Mouse (Mus musculus) kidney, adult 2 months (tissue): ENCODE measurements at regions not wholly inside any gene's neighbourhood (a gene's known extent, or its start where the extent isn't known, plus 50 kb on each side); places are given as distances from the start of the nearest gene placed in this dataset.

Experiments used
- DNase-seq: peaks from one replicate; pipeline ENCODE4 v3.0.0; 2021
- H3K27ac ChIP-seq: fragments of 200-500 bp; 2 replicates; pipeline ENCODE4 v1.5.1; 2012; ENCODE audit warnings: low read depth, low read length, control low read depth, inconsistent platforms; ENCODE audit not compliant: insufficient read depth
- H3K27me3 ChIP-seq: fragments of 200-500 bp; replicated peaks from 2 replicates; pipeline ENCODE4 v1.6.1; 2012; ENCODE audit warnings: mild to moderate bottlenecking, moderate library complexity, low read length, inconsistent platforms; ENCODE audit not compliant: control insufficient read depth, insufficient read depth
- H3K36me3 ChIP-seq: fragments of 200-500 bp; 2 replicates; pipeline ENCODE4 v1.6.1; 2012; ENCODE audit warnings: mild to moderate bottlenecking, moderate library complexity, low read length, inconsistent platforms; ENCODE audit not compliant: control insufficient read depth, insufficient read depth
- H3K4me1 ChIP-seq: fragments of 200-500 bp; 2 replicates; pipeline ENCODE4 v1.6.1; 2011; ENCODE audit warnings: low read length; ENCODE audit not compliant: control insufficient read depth, insufficient read depth
- H3K4me3 ChIP-seq: fragments of 200-500 bp; 2 replicates; pipeline ENCODE4 v1.5.1; 2011; ENCODE audit warnings: mild to moderate bottlenecking, low read depth, low read length, control low read depth; ENCODE audit not compliant: insufficient read depth
- CTCF ChIP-seq: fragments of 200-500 bp; conservative IDR thresholded peaks from 2 replicates; pipeline ENCODE4 v1.5.1; 2011; ENCODE audit warnings: low read depth, mild to moderate bottlenecking, control low read depth, low read length, moderate library complexity, mixed read lengths; ENCODE audit not compliant: insufficient read depth, insufficient read length
- POLR2A ChIP-seq: fragments of 200-500 bp; IDR thresholded peaks from one replicate; pipeline ENCODE4 v1.6.1; 2011; ENCODE audit warnings: low read depth, low read length, control low read depth
- WGBS: fragments of 180-500 bp; shearing (Covaris S2); methylation state at CpG from one replicate; pipeline ENCODE4 v1.1.7; 2018; 5-methylcytosine and 5-hydroxymethylcytosine counted together

GRCm38 (mm10) chr19:27498278-27498677, 68.7 kb upstream of the Pum3 start:
- DNase-seq: no peak
- WGBS: 53% methylated on average over 4 of the region's 4 CpGs
- H3K36me3 ChIP-seq: no peaks in the 10 kb centered on the region
- no peak overlapping the region for H3K4me3 ChIP-seq
- H3K4me1 ChIP-seq: no peaks in the 10 kb centered on the region; the same call in 1 of the 2 replicates
- H3K27me3 ChIP-seq: no peaks in the 10 kb centered on the region
- no peak overlapping the region for H3K27ac ChIP-seq
- TF ChIP-seq POLR2A: no peak
- no peak for TF ChIP-seq CTCF

GRCm38 (mm10) chr19:27492468-27492867, 62.8 kb upstream of the Pum3 start:
- DNase-seq: peak; percentile 73
- Histone ChIP-seq H3K36me3 (no peaks in the 10 kb centered on the region), H3K4me3 (no peak overlapping the region), H3K27ac (no peak overlapping the region), H3K4me1 (no peaks in the 10 kb centered on the region), H3K27me3 (no peaks in the 10 kb centered on the region; the same call in 1 of the 2 replicates)
- no peak for TF ChIP-seq CTCF
- no peak for TF ChIP-seq POLR2A
- 77% methylated on average over 8 of the region's 8 CpGs for WGBS

- no peak overlapping the region for H3K27ac ChIP-seq
- WGBS: 75% methylated on average over 5 of the region's 5 CpGs
- TF ChIP-seq CTCF: no peak
- no peak for TF ChIP-seq POLR2A
- DNase-seq: peak; percentile 20
- no peaks in the 10 kb centered on the region for H3K4me1 ChIP-seq
- no peak overlapping the region for H3K4me3 ChIP-seq
- H3K27me3 ChIP-seq: no peaks in the 10 kb centered on the region; the same call in 1 of the 2 replicates
- H3K36me3 ChIP-seq: no peaks in the 10 kb centered on the region
Observed at GRCm38 (mm10) chr19:27491873-27492272, 62.2 kb upstream of the Pum3 start.

- H3K4me3 ChIP-seq: no peak overlapping the region
- DNase-seq: no peak
- H3K4me1 ChIP-seq: no peaks in the 10 kb centered on the region
- no peaks in the 10 kb centered on the region for H3K36me3 ChIP-seq
- H3K27me3 ChIP-seq: no peaks in the 10 kb centered on the region; the same call in 1 of the 2 replicates
- H3K27ac ChIP-seq: no peak overlapping the region
- TF ChIP-seq POLR2A (no peak), CTCF (no peak)
- 87% methylated on average over 4 of the region's 4 CpGs for WGBS
Observed at GRCm38 (mm10) chr19:27489053-27489452, 59.4 kb upstream of the Pum3 start.
